ENCODE assay signal across 11 mouse cellular contexts in the genomic region with DNA sequence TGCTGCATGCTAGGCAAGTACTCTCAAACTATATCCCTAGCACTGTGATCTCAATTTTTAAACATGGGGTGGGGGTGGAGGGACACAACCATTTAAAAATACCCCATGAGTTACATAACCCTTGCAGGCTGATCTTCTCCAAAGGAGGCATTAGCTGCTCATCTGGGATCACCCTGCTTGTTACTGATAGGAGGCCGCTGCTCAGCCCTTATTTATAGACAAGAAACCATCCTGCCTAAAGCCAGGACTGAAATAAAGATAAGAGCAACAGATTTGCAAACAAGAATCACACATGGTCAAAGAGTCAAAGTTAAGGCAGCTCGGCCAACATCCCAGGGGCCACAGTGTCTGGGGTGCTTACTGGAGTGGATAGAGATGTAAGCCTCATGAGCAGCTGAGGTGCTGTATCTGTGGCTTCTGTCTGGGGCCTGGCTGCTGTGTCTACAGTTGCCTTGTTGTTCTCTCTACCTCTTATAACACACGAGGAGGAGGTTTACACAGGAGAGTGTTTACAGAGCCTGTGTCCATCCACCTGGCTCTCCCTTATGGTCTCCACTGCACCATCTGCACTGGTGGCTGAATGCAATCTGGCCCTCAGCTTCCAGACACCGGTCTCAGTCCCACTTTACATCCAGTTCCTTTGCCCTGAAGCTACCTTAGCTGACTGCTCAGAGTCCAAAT. TPM values are rescaled to one million over a fixed set of nuclear protein-coding genes. Genes with fewer than 3 reads are reported as not detected.
DNase-seq lines count a peak whose midpoint lies in the region; ATAC-seq and TF ChIP-seq lines count a peak whose summit lies in the region.
"Had no signal": no experiment of that assay in that cellular context is flagged by ENCODE, and none has a peak within 500 bp of the region (broad histone marks: within the 10 kb centered on the region; RNA-seq: fewer than 3 reads in every experiment).

No protein-coding gene starts in this region.

- TF ChIP-seq POLR2A in kidney, adult 2 months (IDR thresholded peaks at IDR 0.05; ENCODE audit: low read depth, low read length) = no peak

- peaks cover 15% of the 10 kb centered on the region for H3K4me1 ChIP-seq in kidney, adult 2 months (ENCODE audit: control insufficient read depth, insufficient read depth, low read length)

- peak; percentile 29 for DNase-seq in kidney, adult 2 months
- DNase-seq in kidney, postnatal 10 days = no peak
- peak; percentile 89 for DNase-seq in cerebellum, adult 9-10 months
- DNase-seq in kidney, adult 9 months = peak; percentile 36
- DNase-seq in lung, postnatal 4 days = no peak
- DNase-seq: gastrocnemius, postnatal 25 days; layer of hippocampus, postnatal 36 days; lung, embryonic 14.5 days had no signal

- no peaks in the 10 kb centered on the region for H3K27me3 ChIP-seq in kidney, adult 2 months (replicated peaks; ENCODE audit: control insufficient read depth, insufficient read depth, low read length)

- peak; percentile 73 for ATAC-seq in megakaryocyte progenitor cell, adult 5-6 weeks (replicated peaks; ENCODE audit: poor library complexity)
- ATAC-seq in granulocyte monocyte progenitor cell, adult 5-6 weeks (replicated peaks; ENCODE audit: poor library complexity, severe bottlenecking) = no peak
- no peak for ATAC-seq in monocyte, adult 5-6 weeks (replicated peaks; ENCODE audit: insufficient number of reproducible peaks, low FRiP score, low TSS enrichment, poor library complexity, severe bottlenecking)

- H3K36me3 ChIP-seq in kidney, adult 2 months (ENCODE audit: control insufficient read depth, insufficient read depth, low read length) = no peaks in the 10 kb centered on the region

- peak overlapping the region; percentile 97 for H3K27ac ChIP-seq in kidney, adult 2 months (ENCODE audit: insufficient read depth, low read depth, low read length)

- H3K4me3 ChIP-seq in kidney, adult 2 months (ENCODE audit: insufficient read depth, low read depth, low read length) = no peak overlapping the region

- no peak for TF ChIP-seq CTCF in kidney, adult 2 months (conservative IDR thresholded peaks at IDR 0.05; ENCODE audit: insufficient read depth, insufficient read length, low read depth, low read length)

- WGBS in kidney, adult 2 months = 52% methylated on average over 4 of the region's 4 CpGs

RNA-seq across cellular contexts. Expression of a gene that starts 38.0 kb away (rescaled TPM):
- 7.5 and 7.7 TPM in 2 replicates for polyA plus RNA-seq in kidney, adult 2 months (2012; rRNA removed)
- 1.6 and 1.9 TPM in 2 replicates for total RNA-seq in megakaryocyte progenitor cell, adult 5-6 weeks (2015)
- total RNA-seq in megakaryocyte progenitor cell, adult 5-6 weeks (2017) = 0.74 and 2.4 TPM in 2 replicates
- total RNA-seq in granulocyte monocyte progenitor cell, adult 5-6 weeks (2014; fragmentation: Nextera tagmentation) = 0.97 and 1.8 TPM in 2 replicates
- total RNA-seq in granulocyte monocyte progenitor cell, adult 5-6 weeks (2017) = 0.73 and 2.1 TPM in 2 replicates
- total RNA-seq in monocyte, adult 5-6 weeks (2017) = 6.2 to 17.5 TPM (median 8.9 TPM) in 3 replicates

Comparison
In these comparisons a context has a peak if more than half of its experiments do, and no peak if none do; other contexts are left out.
1. DNase-seq: peak in kidney, adult 2 months (single experiment), cerebellum, adult 9-10 months (single experiment) and kidney, adult 9 months (single experiment); none in kidney, postnatal 10 days (single experiment) and lung, postnatal 4 days (0 of 2).